Mouse (Mus musculus) embryo, embryonic 11 days (tissue): ENCODE data around the gene Dclk3.
A peak's percentile ranks its signal among the peaks of the same experiment; 100 is the strongest.

Source experiments
- DNase-seq: peaks from one replicate; pipeline ENCODE4 v3.0.0-alpha.2; 2015

The Dclk3 gene

DNA sequence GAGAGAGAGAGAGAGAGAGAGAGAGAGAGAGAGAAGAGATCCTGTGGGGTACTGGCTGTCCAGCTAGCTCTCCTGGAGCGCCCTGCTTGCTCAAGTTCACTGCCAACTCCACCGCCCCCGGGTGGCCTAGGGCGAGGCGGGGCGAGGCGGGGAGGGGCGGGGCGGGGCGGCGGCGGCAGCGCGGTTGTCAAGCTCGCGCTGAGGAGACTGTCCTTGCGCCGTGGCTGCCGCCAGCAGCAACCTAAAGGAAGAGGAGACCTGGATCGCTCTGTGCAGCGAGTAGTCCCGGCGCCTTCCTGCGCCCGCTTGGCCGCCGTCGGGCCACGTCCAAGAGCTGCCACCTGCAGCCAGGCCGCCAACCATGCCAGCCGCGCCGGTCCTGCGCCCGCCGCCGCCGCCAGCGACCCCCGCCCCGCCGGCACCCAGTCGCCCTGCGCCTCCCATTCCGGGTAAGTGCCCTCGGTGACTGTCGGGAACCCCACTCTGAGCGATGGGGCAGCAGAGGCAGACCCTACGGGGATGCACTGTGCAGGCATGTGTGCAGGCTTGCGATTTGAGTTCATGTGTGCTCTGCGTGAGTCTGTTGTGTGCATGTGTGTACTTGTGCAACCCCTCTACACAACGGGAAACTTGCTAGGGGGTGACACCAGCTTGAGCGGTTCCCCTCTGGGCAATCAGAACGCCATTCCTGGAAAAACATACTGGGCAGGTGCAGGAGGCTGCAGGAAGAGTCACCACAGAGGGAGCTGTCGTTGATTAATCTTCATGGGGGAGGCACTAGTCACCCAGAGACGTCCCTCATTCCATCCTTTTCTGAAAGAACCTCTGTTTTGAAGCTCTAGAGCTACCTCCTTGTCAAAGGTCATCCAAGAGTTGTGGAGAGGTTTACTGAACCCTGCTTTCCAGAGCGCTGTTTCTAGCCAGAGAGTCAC lies at the start of gene Dclk3:
Dclk3 (plus strand) TSS at position 178 of the 932 bp plus-strand sequence.
- peak; percentile 59 for DNase-seq

DNA sequence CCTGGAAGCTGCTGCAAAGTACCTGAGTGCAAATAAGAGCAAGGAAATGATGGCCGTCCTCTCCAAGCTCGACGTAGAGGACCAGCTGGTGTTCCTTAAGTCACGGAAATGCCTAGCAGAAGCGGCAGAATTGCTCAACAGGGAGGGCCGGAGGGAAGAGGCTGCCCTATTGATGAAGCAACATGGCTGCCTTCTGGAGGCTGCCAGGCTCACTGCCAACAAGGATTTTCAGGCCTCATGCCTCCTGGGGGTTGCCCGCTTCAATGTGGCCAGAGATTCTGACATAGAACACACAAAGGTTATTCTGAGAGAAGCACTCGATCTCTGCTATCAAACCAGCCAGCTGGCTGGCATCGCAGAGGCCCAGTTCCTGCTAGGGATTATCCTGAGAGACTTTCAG lies 48.9 kb upstream of the Dclk3 start:
- no peak for DNase-seq

DNA sequence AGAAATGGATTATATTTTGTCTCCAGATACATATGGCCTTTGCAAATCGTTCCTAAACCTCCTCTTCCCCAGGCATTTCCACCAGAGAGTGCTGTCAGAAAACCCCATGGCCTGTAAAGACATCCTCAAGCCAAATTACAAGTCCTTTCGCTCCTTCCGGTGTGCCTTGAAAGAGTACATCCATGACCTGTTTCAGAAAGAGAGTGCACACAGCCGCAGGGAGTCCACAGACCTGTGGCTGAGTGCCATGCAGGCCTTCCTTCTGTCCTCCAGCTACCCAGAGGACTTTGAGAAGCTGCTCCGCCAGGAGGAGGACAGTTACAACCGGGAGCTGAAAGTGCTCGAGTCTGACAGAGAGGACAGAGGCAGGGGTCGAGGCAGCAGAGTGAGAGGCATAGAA lies 47.8 kb upstream of the Dclk3 start:
- DNase-seq, result no peak

DNA sequence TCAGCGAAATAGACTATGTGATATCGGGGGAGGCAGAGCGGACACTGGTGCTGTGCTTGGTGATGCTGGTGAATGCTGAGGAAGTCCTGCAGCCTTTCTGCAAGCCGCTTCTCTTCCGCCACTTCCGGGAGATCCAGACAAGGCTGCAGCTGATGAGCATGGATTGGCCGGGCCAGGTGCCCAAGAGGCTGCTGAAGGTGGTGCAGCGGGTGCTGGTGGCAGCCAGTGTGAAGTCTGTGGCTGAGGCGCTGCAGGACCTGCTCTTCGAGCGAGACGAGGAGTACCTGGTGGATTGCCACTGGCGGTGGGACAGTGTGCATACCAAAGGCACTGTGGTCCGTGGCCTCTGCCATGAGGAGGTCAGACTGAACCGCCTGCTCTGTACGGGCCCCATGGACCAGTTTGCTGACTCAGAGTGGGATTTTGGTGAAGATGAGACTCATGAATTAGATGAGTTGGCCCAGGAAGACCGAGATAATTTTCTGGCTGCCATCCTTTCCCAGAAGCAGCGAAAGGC lies 46.9 kb upstream of the Dclk3 start:
- DNase-seq, result no peak

DNA sequence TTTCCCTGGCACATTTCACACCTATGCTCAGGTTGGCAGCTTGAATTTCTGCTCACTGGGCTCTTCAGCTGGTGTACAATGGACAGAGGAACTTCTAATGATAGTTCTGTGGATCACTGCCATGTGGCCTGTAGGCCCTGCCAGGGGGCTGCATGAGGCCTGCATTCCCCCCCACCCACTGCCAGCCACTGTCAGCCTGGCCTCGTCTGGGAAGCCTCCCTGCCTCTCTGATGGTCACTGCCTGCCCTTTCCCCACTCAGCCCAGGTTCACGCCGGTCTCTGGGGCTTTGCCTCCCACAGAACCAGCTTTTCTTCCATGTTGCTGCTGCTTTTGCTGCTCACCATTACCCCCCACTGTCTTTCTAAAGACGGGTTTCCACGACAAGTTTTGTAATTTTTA lies 43.6 kb upstream of the Dclk3 start:
- DNase-seq, result no peak

DNA sequence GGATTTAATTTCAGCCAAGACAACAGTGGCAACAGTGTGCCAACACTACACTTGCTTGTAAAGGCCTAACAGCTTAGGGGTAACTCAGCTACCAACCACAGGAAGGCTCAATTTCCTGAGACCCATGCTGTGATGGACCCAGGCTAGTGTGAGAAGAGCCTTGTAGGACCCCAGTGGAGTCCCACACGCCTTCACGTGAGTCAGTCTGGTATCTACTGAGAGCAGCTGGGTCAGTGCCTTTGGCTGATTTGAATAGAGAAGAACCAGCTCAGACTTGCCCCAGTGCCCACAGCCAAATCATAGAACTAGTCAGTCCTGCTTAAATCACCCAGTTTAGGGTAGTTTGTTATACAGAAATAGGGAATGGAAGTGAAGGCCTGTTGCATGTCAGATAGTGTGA lies 40.8 kb upstream of the Dclk3 start:
- no peak for DNase-seq

DNA sequence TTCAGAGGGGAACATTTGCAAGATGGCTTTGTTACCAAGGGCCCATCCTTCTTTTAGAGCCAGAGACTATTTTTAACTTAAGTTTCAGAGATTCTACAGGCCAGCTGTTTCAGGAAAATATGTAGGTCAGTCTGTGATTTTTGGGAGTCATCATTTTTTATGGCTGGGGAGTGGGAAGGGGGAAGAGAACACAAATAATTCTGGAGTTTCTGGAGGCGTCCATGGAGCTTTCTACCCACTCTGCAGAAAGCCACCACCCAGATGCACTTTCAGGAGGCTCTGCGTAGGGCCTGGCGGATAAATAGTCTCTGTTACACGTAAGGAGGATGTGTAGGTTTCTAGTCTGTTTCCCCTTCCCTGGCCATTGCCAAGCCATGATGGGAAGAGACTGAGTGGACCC lies 38.8 kb upstream of the Dclk3 start:
- no peak for DNase-seq

DNA sequence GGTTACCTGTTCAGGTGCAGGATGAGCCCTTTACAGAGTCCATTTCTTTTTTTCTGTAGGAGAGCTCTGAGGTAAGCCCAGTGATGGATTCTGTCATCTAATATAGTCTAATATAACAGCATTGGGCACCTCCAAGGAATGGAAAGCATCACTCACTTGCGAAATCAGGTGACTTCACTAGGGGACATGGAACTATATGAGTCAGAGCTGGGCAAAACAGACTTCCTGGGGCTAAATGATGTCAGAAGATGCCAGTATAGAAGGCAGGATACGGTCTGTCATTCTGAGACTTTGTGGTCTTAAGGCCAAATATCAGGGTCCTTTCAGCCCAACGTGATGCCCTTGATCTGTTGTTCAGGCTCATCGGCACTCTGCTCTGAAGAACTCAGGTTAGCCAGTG lies 35.7 kb upstream of the Dclk3 start:
- no peak for DNase-seq

DNA sequence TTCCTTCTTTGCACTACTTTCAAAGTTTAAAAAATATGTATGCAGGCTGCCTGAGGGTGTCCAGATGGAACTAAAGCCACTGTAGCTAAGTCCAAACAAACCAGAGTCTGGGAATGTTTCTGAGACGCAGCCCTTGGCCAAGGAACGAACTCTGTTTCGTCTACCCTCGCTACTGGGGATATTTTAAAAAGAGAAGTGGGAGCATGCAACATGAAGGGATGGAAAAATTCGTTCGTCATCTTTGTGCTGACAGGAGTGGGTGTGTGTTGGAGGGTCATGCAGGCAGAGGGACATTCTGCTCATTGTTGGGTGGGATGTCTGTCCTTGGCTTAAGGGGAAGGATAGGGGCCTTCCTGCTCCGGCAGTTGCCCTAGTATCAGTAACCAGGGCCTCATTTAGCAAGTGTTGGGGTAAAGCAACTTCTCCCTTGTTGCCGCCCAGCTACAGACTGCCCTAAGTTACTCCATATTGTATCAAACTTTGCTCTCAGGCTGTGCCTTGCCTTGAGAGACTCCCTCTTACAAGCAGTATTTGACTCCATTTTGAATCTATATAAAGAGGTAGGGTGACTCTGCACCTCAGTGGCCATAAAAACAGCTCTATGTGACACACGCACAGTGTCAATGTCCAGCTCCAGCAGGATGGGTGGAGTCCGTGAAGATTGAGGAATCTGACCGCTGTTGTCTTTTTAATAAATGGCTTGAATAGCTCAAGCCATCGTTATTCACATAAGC lies 34.4 kb upstream of the Dclk3 start:
- DNase-seq, result no peak

DNA sequence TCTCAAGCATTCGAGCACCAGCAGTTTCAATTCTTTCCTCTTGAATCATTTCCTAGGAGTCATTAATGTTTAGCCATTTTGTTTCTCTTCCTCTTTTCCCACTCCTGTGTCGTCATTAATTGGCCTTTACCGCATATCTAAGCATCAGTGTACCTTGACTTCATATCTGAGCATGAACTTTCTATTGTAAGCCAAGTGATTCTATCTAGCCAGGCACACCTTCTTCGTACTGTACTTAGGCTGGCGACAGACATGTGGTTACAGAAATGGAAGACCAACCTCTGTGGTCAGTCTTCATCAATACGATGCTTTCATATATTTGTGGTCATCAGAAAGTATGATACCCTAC lies 33.8 kb upstream of the Dclk3 start:
- no peak for DNase-seq

DNA sequence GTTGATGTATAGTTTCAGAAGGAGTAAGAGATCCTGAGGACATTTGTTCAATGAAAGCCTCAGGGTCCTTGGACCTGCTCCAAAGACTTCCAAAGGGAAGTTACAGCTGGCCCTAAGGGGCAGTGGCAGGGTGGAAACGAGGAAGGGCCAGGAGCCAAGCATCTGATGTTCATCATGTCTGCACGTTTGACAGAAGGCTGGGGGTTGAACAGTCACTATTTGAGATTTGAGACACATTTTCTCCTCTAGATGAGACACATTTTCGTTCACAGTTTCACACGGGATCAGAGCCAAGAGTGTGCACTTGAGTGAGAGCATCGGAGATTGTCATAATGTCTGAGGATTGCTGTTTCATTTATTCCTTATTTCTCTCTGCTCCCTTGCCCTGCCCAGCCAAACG lies 30.9 kb upstream of the Dclk3 start:
- no peak for DNase-seq

DNA sequence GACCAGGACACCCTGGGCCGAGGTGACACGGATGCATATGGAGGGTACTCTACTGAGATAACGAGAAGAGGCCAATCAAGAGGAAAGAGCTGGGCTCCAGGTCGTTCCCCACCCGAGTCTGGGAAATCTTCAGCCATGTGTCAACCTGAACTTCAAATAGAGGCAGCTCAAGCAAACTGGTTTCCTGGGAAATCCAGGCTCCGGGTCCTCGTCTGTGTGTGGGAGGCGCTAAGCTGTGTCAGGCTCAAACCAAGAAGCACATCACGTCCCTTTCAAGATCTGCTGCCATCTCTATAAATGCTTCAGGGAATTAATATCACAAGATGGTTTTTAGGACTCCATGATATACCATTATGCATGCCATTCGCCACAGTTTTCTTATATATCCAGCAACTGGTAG lies 30.5 kb upstream of the Dclk3 start:
- DNase-seq, result no peak

DNA sequence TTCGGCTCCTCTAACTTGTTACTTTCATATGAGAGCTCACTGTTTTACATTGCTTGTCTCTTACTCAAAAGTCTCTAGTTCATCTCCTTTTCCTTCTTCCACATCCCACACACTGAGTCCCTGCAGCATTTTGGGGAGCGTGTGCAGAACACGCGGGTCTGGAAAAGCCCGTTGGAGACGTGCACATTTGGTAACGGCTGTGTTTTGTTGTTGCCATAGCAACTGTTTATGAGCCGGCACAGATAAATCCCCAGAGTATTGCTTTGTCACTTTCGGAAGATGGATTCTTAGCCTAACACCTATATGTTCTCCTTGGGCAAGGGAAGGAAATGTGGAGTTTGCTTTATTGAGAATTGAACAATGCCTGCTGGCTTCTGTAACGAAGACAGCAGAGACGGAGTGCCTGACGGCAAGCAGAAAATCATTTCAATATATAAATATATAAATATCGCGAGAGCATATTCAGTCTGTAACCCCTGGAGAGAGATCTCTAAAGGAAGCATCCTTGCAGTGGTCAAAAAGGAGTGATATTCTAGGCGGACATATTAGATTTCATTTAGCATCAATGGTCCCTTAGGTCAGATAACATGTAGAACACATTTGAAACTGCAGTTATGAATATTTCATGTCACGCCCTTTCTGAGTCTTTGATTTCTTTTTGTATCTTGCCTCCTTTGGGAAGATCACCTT lies 26.3 kb upstream of the Dclk3 start:
- peak; percentile 19 for DNase-seq

DNA sequence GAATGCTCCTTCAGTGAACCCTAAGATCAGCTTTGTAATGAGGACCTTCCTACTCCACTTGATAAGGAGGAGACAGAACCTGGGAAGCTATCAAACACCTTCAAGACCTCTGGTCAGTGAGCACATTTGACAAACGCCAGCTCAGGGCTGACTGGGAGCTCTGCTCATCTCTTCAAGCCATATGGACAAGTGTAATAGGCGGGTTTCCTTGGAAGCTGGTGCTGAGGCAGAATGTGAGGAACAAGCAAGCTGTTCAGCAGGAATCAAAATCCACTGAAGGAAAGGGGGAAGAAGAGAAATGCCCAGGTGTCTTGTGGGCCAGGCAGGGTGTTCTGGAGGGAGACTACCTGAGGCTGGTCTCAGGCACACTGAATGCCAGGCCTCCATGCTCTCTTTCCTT lies 17.0 kb upstream of the Dclk3 start:
- no peak for DNase-seq

DNA sequence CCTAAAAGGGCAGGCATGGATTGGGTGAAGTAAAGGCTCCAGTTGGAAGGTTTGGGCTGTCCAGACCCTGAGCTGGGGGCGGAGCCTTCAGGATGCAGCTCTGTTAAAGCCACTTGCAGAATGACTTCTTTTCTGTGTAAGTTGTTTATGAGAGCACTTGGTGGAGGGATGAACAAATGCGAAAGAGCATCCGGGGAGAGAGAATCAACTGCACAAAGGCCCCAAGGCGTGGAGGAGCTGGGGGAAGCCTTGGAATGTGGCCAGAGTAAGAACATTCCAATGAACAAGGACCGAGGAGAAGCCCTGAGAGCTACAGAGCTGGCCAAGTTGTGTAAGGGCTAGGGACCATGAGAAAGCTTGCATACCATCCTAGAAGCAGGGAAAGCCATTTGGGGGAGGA lies 16.3 kb upstream of the Dclk3 start:
- no peak for DNase-seq

DNA sequence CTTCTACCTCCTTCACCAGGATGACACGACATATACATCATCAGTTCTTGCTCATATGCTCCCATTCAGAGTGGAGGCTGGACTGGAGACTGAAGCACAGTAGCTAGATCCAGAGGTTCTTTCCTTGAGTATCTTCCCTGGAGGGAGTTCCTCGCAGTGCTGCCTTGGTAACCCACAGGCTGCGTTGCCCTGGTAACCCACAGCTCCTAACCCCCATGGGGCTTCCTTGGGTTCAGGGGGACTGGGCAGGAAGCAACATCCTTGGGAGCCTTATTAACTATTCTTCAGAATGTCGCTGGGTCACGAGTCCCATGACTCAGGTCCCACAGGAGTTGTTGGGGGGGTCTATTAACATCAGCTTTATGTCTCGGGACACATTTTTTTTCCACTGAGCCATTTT lies 13.8 kb upstream of the Dclk3 start:
- peak; percentile 35 for DNase-seq

DNA sequence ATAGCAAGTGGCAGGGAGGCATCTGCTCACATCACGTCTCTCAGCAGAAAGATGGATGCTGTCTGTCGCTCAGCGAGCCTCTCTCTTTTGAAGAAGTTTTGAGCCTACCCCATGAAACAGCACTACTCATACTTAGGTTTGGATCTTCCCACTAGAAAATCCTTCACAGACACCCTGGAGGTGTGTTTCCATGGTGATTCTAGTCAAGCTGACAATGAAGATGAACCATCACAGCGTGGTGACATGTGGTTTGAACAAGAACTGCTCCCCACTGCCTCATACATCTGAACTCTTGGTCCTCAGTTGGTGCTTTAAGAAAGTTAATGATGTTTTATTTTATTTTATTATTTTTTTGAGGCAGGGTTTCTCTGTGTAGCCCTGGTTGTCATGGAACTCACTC lies 12.9 kb upstream of the Dclk3 start:
- DNase-seq, result no peak

DNA sequence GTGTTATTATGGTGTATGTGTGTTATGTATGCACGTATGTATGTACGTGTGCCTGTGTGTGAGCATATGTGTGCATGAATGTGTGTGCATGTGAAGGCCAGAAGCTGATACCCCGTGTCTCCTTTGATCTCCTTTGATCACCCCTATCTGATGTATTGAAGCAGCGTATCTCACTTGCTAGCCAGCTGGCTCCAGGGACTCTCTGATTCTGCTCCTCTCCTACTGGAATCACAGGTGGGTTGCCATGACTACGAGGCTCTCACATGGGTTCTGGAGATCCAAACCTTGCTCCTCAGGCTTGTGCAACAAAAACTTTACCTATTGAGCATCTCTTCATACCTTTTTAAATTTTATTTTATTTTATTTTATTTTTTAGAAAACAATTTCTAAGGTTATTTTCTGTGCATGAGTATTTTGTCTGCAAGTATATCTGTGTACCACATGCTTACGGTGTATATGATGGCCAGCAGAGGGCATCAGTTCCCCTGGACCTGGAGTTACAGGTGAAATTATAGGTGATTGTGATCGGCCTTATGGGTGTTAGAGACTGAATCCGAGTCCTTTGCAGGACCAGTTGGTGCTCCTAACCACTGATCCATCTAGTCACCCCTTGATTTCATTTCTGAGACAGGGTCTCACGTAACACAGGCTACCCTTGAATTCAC lies 10.9 kb upstream of the Dclk3 start:
- no peak for DNase-seq

DNA sequence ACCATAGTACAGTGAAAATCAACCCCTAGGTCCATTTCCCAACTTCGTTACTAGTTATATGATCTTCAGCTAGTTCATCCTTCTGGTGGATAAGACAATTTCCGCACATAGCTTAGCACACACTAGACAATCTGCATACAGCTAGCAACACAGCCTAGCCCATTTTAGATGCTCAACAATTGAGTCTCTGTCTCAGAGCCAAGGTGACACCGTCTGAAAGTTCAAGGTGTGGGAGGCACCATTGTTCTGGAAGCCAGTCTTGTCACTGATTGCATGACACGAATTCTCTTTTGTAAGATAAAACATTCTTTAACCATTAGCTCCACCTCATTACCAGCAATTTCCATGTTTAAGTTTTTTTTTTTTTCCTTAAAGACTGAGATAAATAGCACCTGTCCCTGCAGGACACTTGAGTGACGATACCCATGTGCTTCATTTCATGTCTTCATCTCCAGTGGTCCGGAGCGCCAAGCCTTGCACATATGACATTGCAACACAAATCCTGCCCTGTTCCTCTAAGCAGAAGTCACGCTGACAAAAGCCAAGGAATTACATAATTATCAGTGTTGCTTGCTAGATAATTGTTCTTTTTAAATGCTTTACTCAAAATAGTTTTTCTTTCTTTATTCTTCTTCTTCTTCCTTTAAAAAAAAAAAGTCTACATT lies 10.1 kb upstream of the Dclk3 start:
- no peak for DNase-seq

DNA sequence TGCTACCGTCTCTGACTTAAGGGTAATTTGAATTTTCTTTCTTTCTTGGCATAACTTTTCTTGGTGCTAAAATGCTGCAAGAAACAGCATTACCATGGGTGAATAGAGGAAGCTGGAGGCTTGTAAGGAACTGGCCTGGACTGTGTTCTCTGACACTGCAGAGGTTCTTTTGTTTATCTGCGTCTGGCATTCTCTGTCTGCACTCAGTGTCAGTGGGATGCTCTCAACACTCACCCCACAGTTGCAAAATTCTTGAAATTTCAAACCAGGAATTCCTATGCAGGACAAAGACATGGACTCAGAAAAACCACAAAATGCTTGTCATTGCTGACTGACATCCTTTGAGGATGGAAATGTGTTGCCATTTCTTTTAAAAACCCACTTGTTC lies 9.5 kb upstream of the Dclk3 start:
- DNase-seq, result no peak

DNA sequence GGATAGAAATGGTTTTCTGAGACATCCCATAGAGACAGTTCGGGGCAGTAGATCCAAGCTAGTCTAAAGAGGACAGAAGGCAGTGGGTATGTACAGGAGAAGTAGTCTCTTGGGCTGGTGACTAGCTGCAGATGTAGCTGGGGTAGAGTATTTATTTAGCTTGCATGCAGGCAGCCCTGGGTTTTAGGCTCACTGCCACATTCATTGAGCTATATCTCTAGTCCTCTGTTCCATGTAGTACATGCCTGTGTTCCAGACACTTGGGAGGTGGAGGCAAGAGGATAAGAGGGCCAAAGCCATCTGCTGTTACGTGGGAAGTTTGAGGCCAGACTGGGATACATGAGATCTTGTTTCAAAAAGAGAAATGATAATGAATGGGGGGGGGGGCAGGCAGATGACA lies 3.5 kb upstream of the Dclk3 start:
- DNase-seq, result no peak

DNA sequence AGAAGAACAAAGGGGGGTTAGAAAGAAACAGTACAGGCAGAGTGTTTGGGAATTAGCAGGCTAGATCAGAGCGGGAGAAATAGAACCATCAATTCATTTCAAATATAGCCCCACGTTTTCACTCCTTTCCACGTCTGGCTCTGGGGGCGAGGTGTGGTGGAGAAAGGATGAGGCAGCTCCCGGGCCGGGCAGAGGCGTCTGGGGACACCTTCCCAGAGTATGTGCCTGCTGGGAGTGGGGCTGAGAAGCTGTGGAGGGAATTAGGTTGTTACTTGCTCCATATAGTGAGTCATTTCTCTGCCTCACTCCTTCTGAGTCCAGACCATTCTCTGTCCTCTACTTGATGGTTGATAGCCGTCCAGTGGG lies 938 bp downstream of the Dclk3 start:
- DNase-seq, result no peak

DNA sequence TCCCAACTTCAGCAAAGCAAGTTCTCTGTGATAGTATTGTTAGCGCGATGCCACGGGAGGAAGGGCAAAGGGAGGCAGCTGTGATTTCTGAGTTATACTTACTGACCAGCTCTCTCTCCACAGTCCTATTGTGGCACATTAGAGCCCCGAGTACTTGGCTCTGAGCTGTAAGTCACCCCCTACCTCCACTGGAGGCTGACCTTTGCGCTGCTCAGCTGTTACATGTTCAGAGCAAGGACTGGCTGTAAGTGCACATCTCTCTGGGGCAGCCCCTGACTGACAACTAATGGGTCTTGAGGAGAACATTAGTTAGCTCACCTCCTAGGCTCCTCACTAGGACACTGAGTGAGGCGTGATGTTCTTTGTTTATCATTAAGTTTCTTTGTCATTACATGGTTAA lies 1.6 kb downstream of the Dclk3 start:
- no peak for DNase-seq
